Mouse (Mus musculus) C2C12 (cell line): ENCODE results near the gene Sdk1. TPM values are rescaled to one million over a fixed set of nuclear protein-coding genes. Genes with fewer than 3 reads are reported as not detected.

Experiments used
- H3K27me3 ChIP-seq: one replicate; pipeline ENCODE4 v1.6.1; 2011; ENCODE audit not compliant: control insufficient read depth, insufficient read depth, insufficient read length
- H3K36me3 ChIP-seq: one replicate; pipeline ENCODE4 v1.6.1; 2011; ENCODE audit not compliant: control insufficient read depth, insufficient read depth
- H3K4me3 ChIP-seq: one replicate; pipeline ENCODE4 v1.5.1; 2011; ENCODE audit warnings: mild to moderate bottlenecking, control low read depth; ENCODE audit not compliant: poor library complexity, insufficient read depth, severe bottlenecking
- H3K79me2 ChIP-seq: one replicate; pipeline ENCODE4 v1.6.1; 2011; ENCODE audit not compliant: control insufficient read depth, insufficient read depth
- H3K79me3 ChIP-seq: one replicate; pipeline ENCODE4 v1.6.1; 2011; ENCODE audit warnings: low read depth, control low read depth
- H3ac ChIP-seq: one replicate; pipeline ENCODE3; 2011; ENCODE audit warnings: low read depth; ENCODE audit not compliant: control insufficient read depth, insufficient read length
- CEBPB ChIP-seq: IDR thresholded peaks from one replicate; pipeline ENCODE4 v1.6.1; 2011; ENCODE audit warnings: low read depth, mild to moderate bottlenecking, control low read depth, moderate library complexity
- CTCF ChIP-seq: IDR thresholded peaks from one replicate; pipeline ENCODE4 v1.5.1; 2011; ENCODE audit not compliant: control insufficient read depth, insufficient read depth, insufficient read length
- FOSL1 ChIP-seq: IDR thresholded peaks from one replicate; pipeline ENCODE4 v1.8.0; 2011; ENCODE audit warnings: mild to moderate bottlenecking, low read length; ENCODE audit not compliant: poor library complexity, insufficient read depth, severe bottlenecking
- MAX ChIP-seq: IDR thresholded peaks from one replicate; pipeline ENCODE4 v1.6.1; 2011; ENCODE audit warnings: mild to moderate bottlenecking, control low read depth
- MYOD1 ChIP-seq: IDR thresholded peaks from one replicate; pipeline ENCODE4 v1.6.1; 2011; ENCODE audit warnings: low read depth; ENCODE audit not compliant: control insufficient read depth, insufficient read length
- MYOG ChIP-seq: IDR thresholded peaks from one replicate; pipeline ENCODE4 v1.6.1; 2011; ENCODE audit not compliant: control insufficient read depth, insufficient read length; ENCODE audit errors: extremely low read depth
- USF1 ChIP-seq: IDR thresholded peaks from one replicate; pipeline ENCODE4 v1.6.1; 2011; ENCODE audit warnings: low read depth, mild to moderate bottlenecking, control low read depth, moderate library complexity
- polyA plus RNA-seq: library from polyadenylated mRNA; unstranded; fragments of >200 nt; fragmentation: generic; extraction: Trizol; gene quantifications from one replicate; pipeline ENCODE4 v1.2.1, GENCODE M21; 2012; ENCODE audit warnings: missing spikeins

The Sdk1 gene
- polyA plus RNA-seq, 1 experiment: 0.61 TPM

GRCm38 (mm10) chr5:141952270-141952669 is 711.0 kb downstream of the Sdk1 start:
- H3K79me2 ChIP-seq: no peaks in the 10 kb centered on the region
- no peak overlapping the region for H3ac ChIP-seq
- TF ChIP-seq MYOG (no peak), USF1 (no peak), MYOD1 (no peak), MAX (no peak), FOSL1 (no peak), CEBPB (no peak), CTCF (no peak)
- H3K4me3 ChIP-seq: no peak overlapping the region
- no peaks in the 10 kb centered on the region for H3K36me3 ChIP-seq
- H3K79me3 ChIP-seq: no peaks in the 10 kb centered on the region
- H3K27me3 ChIP-seq: no peaks in the 10 kb centered on the region

DNA sequence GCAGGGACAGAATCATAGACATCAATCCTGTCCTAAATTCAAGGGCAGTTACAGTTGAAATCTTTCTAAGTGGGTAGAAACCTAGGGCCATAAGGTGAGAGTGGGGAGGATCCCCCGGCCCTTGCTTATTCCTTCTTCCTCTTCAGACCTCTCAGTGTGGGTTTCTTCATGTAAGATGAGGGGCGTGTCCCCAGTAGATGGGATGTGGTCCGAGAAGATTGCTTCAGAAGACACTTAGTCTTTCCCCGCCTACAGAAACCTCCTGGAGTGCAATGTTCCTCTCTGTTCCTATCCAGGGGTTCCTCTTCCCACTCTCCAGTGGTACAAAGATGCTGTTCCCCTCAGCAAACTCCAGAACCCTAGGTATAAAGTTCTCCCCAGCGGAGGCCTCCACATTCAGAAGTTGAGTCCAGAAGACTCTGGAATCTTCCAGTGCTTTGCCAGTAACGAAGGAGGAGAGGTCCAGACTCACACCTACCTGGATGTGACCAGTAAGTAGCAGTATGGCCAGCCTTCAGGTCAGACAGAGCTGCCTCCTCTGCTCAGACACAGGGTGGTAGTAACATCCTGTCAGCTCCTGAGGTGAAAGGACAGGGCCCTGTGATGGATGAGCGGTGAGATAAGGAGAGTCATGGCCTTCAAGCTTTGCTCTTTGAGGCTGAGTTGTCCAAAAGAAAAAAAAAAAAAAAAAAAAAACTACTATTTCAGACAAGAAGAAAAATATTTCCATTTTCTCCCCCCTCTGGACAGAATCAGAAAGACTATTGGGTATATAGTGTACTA is 711.6 kb downstream of the Sdk1 start:
- Histone ChIP-seq H3K79me2 (no peaks in the 10 kb centered on the region), H3K27me3 (no peaks in the 10 kb centered on the region), H3K79me3 (no peaks in the 10 kb centered on the region), H3K36me3 (no peaks in the 10 kb centered on the region), H3K4me3 (no peak overlapping the region), H3ac (no peak overlapping the region)
- TF ChIP-seq CEBPB: no peak

- no peaks in the 10 kb centered on the region for H3K79me3 ChIP-seq
- no peak for TF ChIP-seq USF1
- TF ChIP-seq MYOG: no peak
- no peaks in the 10 kb centered on the region for H3K79me2 ChIP-seq
- no peaks in the 10 kb centered on the region for H3K36me3 ChIP-seq
- H3K27me3 ChIP-seq: no peaks in the 10 kb centered on the region
- H3ac ChIP-seq: no peak overlapping the region
- H3K4me3 ChIP-seq: no peak overlapping the region
Observed at GRCm38 (mm10) chr5:141971071-141971470, 729.8 kb downstream of the Sdk1 start.

DNA sequence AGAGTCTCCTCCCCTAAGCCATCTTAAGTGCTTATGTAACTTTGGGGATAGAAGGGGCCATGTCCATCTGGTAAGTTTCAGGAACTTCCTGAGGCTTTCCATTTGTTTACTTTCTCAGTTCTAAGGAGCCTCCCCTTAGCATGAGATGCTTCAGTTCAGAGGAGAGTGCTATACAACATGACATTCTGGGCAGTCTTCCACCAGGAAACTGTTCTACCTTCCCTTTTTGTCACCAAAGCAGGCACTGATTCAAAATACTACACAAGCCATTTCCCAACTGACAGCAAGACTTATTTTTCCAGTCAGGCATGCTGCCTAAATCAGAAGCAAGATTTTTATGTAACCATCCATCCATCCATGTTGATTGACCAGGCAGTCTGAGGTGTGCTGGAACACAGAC is 738.2 kb downstream of the Sdk1 start:
- TF ChIP-seq USF1 (no peak), CTCF (no peak), MYOD1 (no peak), MYOG (no peak), FOSL1 (no peak)
- Histone ChIP-seq H3ac (no peak overlapping the region), H3K79me3 (no peaks in the 10 kb centered on the region), H3K4me3 (no peak overlapping the region), H3K79me2 (no peaks in the 10 kb centered on the region), H3K36me3 (no peaks in the 10 kb centered on the region), H3K27me3 (no peaks in the 10 kb centered on the region)

DNA sequence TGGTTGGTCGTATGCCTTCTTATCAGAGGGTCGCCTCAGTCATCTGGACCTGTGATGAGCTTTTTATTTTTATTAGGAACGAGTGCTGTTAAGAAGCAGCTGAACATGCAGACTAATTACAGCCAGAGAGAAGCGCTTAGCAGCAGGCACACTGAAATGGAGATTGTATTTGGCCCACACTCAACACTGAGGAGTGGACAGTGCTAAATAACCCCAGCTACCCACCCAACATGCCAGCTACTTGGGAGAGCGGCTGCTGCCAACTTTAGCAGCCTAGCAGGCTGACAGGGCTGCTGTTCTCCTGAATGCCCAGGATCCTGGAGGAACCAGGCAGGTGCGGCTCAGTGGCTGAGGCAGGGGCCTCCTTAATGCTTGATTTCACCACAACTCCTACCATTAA is 739.5 kb downstream of the Sdk1 start:
- no peak overlapping the region for H3ac ChIP-seq
- no peak for TF ChIP-seq FOSL1
- no peak for TF ChIP-seq MAX
- no peak for TF ChIP-seq CTCF
- no peak for TF ChIP-seq MYOG
- TF ChIP-seq MYOD1: no peak
- TF ChIP-seq USF1: no peak
- no peak for TF ChIP-seq CEBPB
- H3K36me3 ChIP-seq: no peaks in the 10 kb centered on the region
- no peaks in the 10 kb centered on the region for H3K79me3 ChIP-seq
- H3K4me3 ChIP-seq: no peak overlapping the region
- H3K79me2 ChIP-seq: no peaks in the 10 kb centered on the region
- H3K27me3 ChIP-seq: no peaks in the 10 kb centered on the region

DNA sequence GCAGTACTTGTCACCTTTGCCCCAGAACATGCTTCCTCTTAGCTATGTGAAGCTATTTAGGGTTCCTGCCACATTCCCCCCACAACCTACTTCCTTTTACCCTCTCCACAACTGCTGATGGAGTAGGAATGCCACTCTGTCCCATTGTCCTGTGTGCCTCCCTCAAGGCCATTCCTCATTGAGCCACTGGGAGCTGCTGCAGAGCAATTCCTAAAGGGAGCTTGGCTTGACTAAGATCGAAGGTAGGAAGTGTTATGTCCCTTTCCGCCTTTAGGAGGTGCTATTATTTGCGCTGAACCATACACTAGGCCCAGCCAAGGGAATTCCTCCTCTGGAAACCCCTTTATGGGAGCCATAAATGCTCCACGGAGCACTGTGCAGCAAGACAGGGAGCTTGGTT is 743.0 kb downstream of the Sdk1 start:
- Histone ChIP-seq H3K27me3 (no peaks in the 10 kb centered on the region), H3K79me3 (no peaks in the 10 kb centered on the region), H3K79me2 (no peaks in the 10 kb centered on the region), H3ac (no peak overlapping the region), H3K4me3 (no peak overlapping the region), H3K36me3 (no peaks in the 10 kb centered on the region)
- TF ChIP-seq MAX (no peak), MYOG (no peak), MYOD1 (no peak), USF1 (no peak), FOSL1 (no peak), CTCF (no peak), CEBPB (no peak)

- no peak for TF ChIP-seq USF1
- no peak for TF ChIP-seq CTCF
- no peak for TF ChIP-seq MYOD1
- TF ChIP-seq CEBPB: no peak
- TF ChIP-seq MYOG: no peak
- TF ChIP-seq FOSL1: no peak
- no peak for TF ChIP-seq MAX
- H3K36me3 ChIP-seq: no peaks in the 10 kb centered on the region
- H3K79me2 ChIP-seq: no peaks in the 10 kb centered on the region
- no peaks in the 10 kb centered on the region for H3K79me3 ChIP-seq
- no peak overlapping the region for H3K4me3 ChIP-seq
- no peaks in the 10 kb centered on the region for H3K27me3 ChIP-seq
- no peak overlapping the region for H3ac ChIP-seq
Observed at GRCm38 (mm10) chr5:141985003-141985402, 743.7 kb downstream of the Sdk1 start.
